Mouse (Mus musculus) MEL (cell line): ENCODE data around the gene Fbxo41.

Experiments used
- CHD1 ChIP-seq: IDR thresholded peaks from 2 replicates; pipeline ENCODE4 v1.6.1; 2012; ENCODE audit warnings: low read depth, mild to moderate bottlenecking, inconsistent platforms, low read length, improper control_type of control experiment
- CTCF ChIP-seq, 3 experiments: IDR thresholded peaks in 2 of 3; conservative IDR thresholded peaks in 1 of 3; 2 replicates each; pipeline ENCODE4 v1.5.1; 2011 to 2012; ENCODE audit warnings: low read length in 3 of 3, low read depth in 2 of 3, mild to moderate bottlenecking in 2 of 3, improper control_type of control experiment in 1 of 3, inconsistent platforms in 1 of 3, mixed read lengths in 1 of 3, moderate library complexity in 1 of 3; ENCODE audit not compliant: control insufficient read depth in 1 of 3, insufficient read depth in 1 of 3, poor library complexity in 1 of 3, severe bottlenecking in 1 of 3
- ELF1 ChIP-seq: IDR thresholded peaks from 2 replicates; pipeline ENCODE4 v1.6.1; 2014; ENCODE audit warnings: low read depth, mild to moderate bottlenecking, inconsistent platforms, low read length, improper control_type of control experiment, moderate library complexity
- JUND ChIP-seq: IDR thresholded peaks from 2 replicates; pipeline ENCODE4 v1.6.1; 2011; ENCODE audit warnings: low read depth, mild to moderate bottlenecking, improper control_type of control experiment, low read length
- MAX ChIP-seq: IDR thresholded peaks from 2 replicates; pipeline ENCODE4 v1.6.1; 2011; ENCODE audit warnings: low read length, improper control_type of control experiment
- MAZ ChIP-seq: IDR thresholded peaks from 2 replicates; pipeline ENCODE4 v1.6.1; 2012; ENCODE audit warnings: low read depth, mild to moderate bottlenecking, inconsistent platforms, low read length, improper control_type of control experiment
- MEF2A ChIP-seq: IDR thresholded peaks from 2 replicates; pipeline ENCODE4 v1.6.1; 2014; ENCODE audit warnings: low read depth, mild to moderate bottlenecking, inconsistent platforms, low read length, improper control_type of control experiment; ENCODE audit not compliant: poor library complexity, insufficient replicate concordance, severe bottlenecking; ENCODE audit errors: extremely low read depth
- NRF1 ChIP-seq: IDR thresholded peaks from 2 replicates; pipeline ENCODE4 v1.6.1; 2014; ENCODE audit warnings: low read depth, mild to moderate bottlenecking, inconsistent platforms, low read length, improper control_type of control experiment, moderate library complexity; ENCODE audit not compliant: poor library complexity, insufficient read depth, severe bottlenecking
- POLR2A ChIP-seq, 2 experiments: IDR thresholded peaks; 2 replicates each; pipeline ENCODE4 v1.6.1; 2011 to 2012; ENCODE audit warnings: low read length in 2 of 2, mild to moderate bottlenecking in 2 of 2, control low read depth in 1 of 2, improper control_type of control experiment in 1 of 2, low read depth in 1 of 2, moderate library complexity in 1 of 2; ENCODE audit not compliant: control insufficient read depth in 1 of 2, insufficient read depth in 1 of 2, poor library complexity in 1 of 2
- POLR2AphosphoS5 ChIP-seq: IDR thresholded peaks from 2 replicates; pipeline ENCODE4 v1.6.1; 2012; ENCODE audit warnings: low read depth, borderline replicate concordance, mild to moderate bottlenecking, inconsistent platforms, low read length, moderate library complexity, mixed read lengths
- RAD21 ChIP-seq: IDR thresholded peaks from 2 replicates; pipeline ENCODE4 v1.6.1; 2011; ENCODE audit warnings: mild to moderate bottlenecking, low read depth, low read length, improper control_type of control experiment
- RCOR1 ChIP-seq: IDR thresholded peaks from 2 replicates; pipeline ENCODE4 v1.6.1; 2012; ENCODE audit warnings: low read depth, mild to moderate bottlenecking, inconsistent platforms, low read length, improper control_type of control experiment

- TF ChIP-seq MAZ (no peak), MEF2A (no peak), NRF1 (no peak), MAX (no peak), CTCF (IDR thresholded peaks at IDR 0.05 in 2 of 3, conservative IDR thresholded peaks at IDR 0.05 in 1 of 3; ENCODE audit: control insufficient read depth in 1 of 3, insufficient read depth in 1 of 3, low read depth in 2 of 3, low read length in 3 of 3, poor library complexity in 1 of 3, severe bottlenecking in 1 of 3) (no peak), POLR2AphosphoS5 (no peak), ELF1 (no peak), RCOR1 (no peak), POLR2A (IDR thresholded peaks at IDR 0.05; ENCODE audit: control insufficient read depth in 1 of 2, insufficient read depth in 1 of 2, low read depth in 1 of 2, low read length in 2 of 2, poor library complexity in 1 of 2) (no peak), RAD21 (no peak), CHD1 (no peak), JUND (no peak)
Measured at GRCm38 (mm10) chr6:85490252-85490651, 12.5 kb downstream of the Fbxo41 start.
